Mouse (Mus musculus) MEL (cell line): ENCODE data around the gene Iqsec1. TPM values are rescaled to one million over a fixed set of nuclear protein-coding genes. Genes with fewer than 3 reads are reported as not detected.

ENCODE experiments used
- DNase-seq: peaks from one replicate; pipeline ENCODE4 v3.0.0; 2011; ENCODE audit warnings: low read depth, low spot score
- H3K27ac ChIP-seq: 2 replicates; pipeline ENCODE4 v1.5.1; 2012; ENCODE audit warnings: low read depth, mild to moderate bottlenecking, control low read depth, low read length, moderate library complexity; ENCODE audit not compliant: control insufficient read depth
- H3K27me3 ChIP-seq, 2 experiments: fragments of 150-350 bp in 1 of 2; sonication (generic) in 1 of 2; 2 replicates each; pipeline ENCODE4 v1.6.1; 2012; ENCODE audit warnings: low read length in 2 of 2, mild to moderate bottlenecking in 2 of 2, improper control_type of control experiment in 1 of 2, moderate library complexity in 1 of 2; ENCODE audit not compliant: insufficient read depth in 2 of 2, control insufficient read depth in 1 of 2
- H3K36me3 ChIP-seq, 2 experiments: 2 replicates each; pipeline ENCODE4 v1.6.1; 2012 to 2014; ENCODE audit warnings: low read length in 2 of 2, improper control_type of control experiment in 1 of 2, inconsistent platforms in 1 of 2, mild to moderate bottlenecking in 1 of 2; ENCODE audit not compliant: insufficient read depth in 2 of 2, control insufficient read depth in 1 of 2
- H3K4me1 ChIP-seq, 2 experiments: fragments of 150-350 bp in 1 of 2; sonication (generic) in 1 of 2; 2 replicates each; pipeline ENCODE4 v1.6.1; 2012; ENCODE audit warnings: low read length in 2 of 2, improper control_type of control experiment in 1 of 2, mild to moderate bottlenecking in 1 of 2; ENCODE audit not compliant: insufficient read depth in 2 of 2, control insufficient read depth in 1 of 2
- H3K4me3 ChIP-seq, 2 experiments: fragments of 150-350 bp in 1 of 2; sonication (generic) in 1 of 2; 2 replicates each; pipeline ENCODE4 v1.5.1; 2012; ENCODE audit warnings: low read depth in 2 of 2, low read length in 2 of 2, mild to moderate bottlenecking in 2 of 2, moderate library complexity in 2 of 2, control low read depth in 1 of 2, improper control_type of control experiment in 1 of 2; ENCODE audit not compliant: control insufficient read depth in 1 of 2, insufficient read depth in 1 of 2
- H3K79me2 ChIP-seq: 2 replicates; pipeline ENCODE4 v1.6.1; 2012; ENCODE audit warnings: mild to moderate bottlenecking, low read length, moderate library complexity; ENCODE audit not compliant: control insufficient read depth, poor library complexity, insufficient read depth
- H3K9ac ChIP-seq: 2 replicates; pipeline ENCODE4 v1.6.1; 2012; ENCODE audit warnings: low read depth, mild to moderate bottlenecking, control low read depth, low read length, moderate library complexity; ENCODE audit not compliant: control insufficient read depth, poor library complexity, severe bottlenecking
- H3K9me3 ChIP-seq: fragments of 150-350 bp; sonication (generic); replicated peaks from 2 replicates; pipeline ENCODE4 v1.6.1; 2012; ENCODE audit warnings: mild to moderate bottlenecking, low read length, improper control_type of control experiment, moderate library complexity; ENCODE audit not compliant: insufficient read depth
- CHD2 ChIP-seq: IDR thresholded peaks from 2 replicates; pipeline ENCODE4 v1.6.1; 2011; ENCODE audit warnings: low read length, improper control_type of control experiment
- CTCF ChIP-seq, 3 experiments: IDR thresholded peaks in 2 of 3; conservative IDR thresholded peaks in 1 of 3; 2 replicates each; pipeline ENCODE4 v1.5.1; 2011 to 2012; ENCODE audit warnings: low read length in 3 of 3, low read depth in 2 of 3, mild to moderate bottlenecking in 2 of 3, improper control_type of control experiment in 1 of 3, inconsistent platforms in 1 of 3, mixed read lengths in 1 of 3, moderate library complexity in 1 of 3; ENCODE audit not compliant: control insufficient read depth in 1 of 3, insufficient read depth in 1 of 3, poor library complexity in 1 of 3, severe bottlenecking in 1 of 3
- E2F4 ChIP-seq: IDR thresholded peaks from 2 replicates; pipeline ENCODE4 v1.6.1; 2011; ENCODE audit warnings: low read depth, low read length, improper control_type of control experiment, borderline replicate concordance
- ETS1 ChIP-seq: IDR thresholded peaks from 2 replicates; pipeline ENCODE4 v1.6.1; 2012; ENCODE audit warnings: low read depth, mild to moderate bottlenecking, inconsistent platforms, low read length, improper control_type of control experiment, moderate library complexity
- GABPA ChIP-seq: IDR thresholded peaks from 2 replicates; pipeline ENCODE4 v1.6.1; 2012; ENCODE audit warnings: low read depth, mild to moderate bottlenecking, inconsistent platforms, low read length, improper control_type of control experiment, moderate library complexity
- GATA1 ChIP-seq: IDR thresholded peaks from 2 replicates; pipeline ENCODE4 v1.6.1; 2011; ENCODE audit warnings: low read depth, low read length, improper control_type of control experiment
- HCFC1 ChIP-seq: IDR thresholded peaks from 2 replicates; pipeline ENCODE4 v1.6.1; 2012; ENCODE audit warnings: low read depth, mild to moderate bottlenecking, inconsistent platforms, low read length, improper control_type of control experiment, moderate library complexity
- JUND ChIP-seq: IDR thresholded peaks from 2 replicates; pipeline ENCODE4 v1.6.1; 2011; ENCODE audit warnings: low read depth, mild to moderate bottlenecking, improper control_type of control experiment, low read length
- KAT2A ChIP-seq: conservative IDR thresholded peaks from 2 replicates; pipeline ENCODE4 v1.6.1; 2012; ENCODE audit warnings: low read depth, low read length, improper control_type of control experiment, inconsistent platforms
- MAZ ChIP-seq: IDR thresholded peaks from 2 replicates; pipeline ENCODE4 v1.6.1; 2012; ENCODE audit warnings: low read depth, mild to moderate bottlenecking, inconsistent platforms, low read length, improper control_type of control experiment
- MXI1 ChIP-seq: IDR thresholded peaks from 2 replicates; pipeline ENCODE4 v1.6.1; 2011; ENCODE audit warnings: mild to moderate bottlenecking, low read depth, low read length, improper control_type of control experiment
- MYC ChIP-seq: IDR thresholded peaks from 2 replicates; pipeline ENCODE4 v1.6.1; 2011; ENCODE audit warnings: low read depth, mild to moderate bottlenecking, low read length, improper control_type of control experiment, moderate library complexity
- NELFE ChIP-seq: IDR thresholded peaks from 2 replicates; pipeline ENCODE4 v1.6.1; 2011; ENCODE audit warnings: low read depth, low read length, improper control_type of control experiment
- POLR2A ChIP-seq, 2 experiments: IDR thresholded peaks; 2 replicates each; pipeline ENCODE4 v1.6.1; 2011 to 2012; ENCODE audit warnings: low read length in 2 of 2, mild to moderate bottlenecking in 2 of 2, control low read depth in 1 of 2, improper control_type of control experiment in 1 of 2, low read depth in 1 of 2, moderate library complexity in 1 of 2; ENCODE audit not compliant: control insufficient read depth in 1 of 2, insufficient read depth in 1 of 2, poor library complexity in 1 of 2
- SMC3 ChIP-seq: IDR thresholded peaks from 2 replicates; pipeline ENCODE4 v1.6.1; 2011; ENCODE audit warnings: low read depth, low read length, improper control_type of control experiment
- TAL1 ChIP-seq: IDR thresholded peaks from 2 replicates; pipeline ENCODE4 v1.6.1; 2012; ENCODE audit warnings: mild to moderate bottlenecking, inconsistent platforms, low read length, moderate library complexity, mixed read lengths
- TBP ChIP-seq: IDR thresholded peaks from 2 replicates; pipeline ENCODE4 v1.8.0; 2011; ENCODE audit warnings: low read depth, low read length, improper control_type of control experiment
- TCF12 ChIP-seq: IDR thresholded peaks from 2 replicates; pipeline ENCODE4 v1.6.1; 2014; ENCODE audit warnings: low read depth, mild to moderate bottlenecking, inconsistent platforms, low read length, improper control_type of control experiment, moderate library complexity
- USF2 ChIP-seq, 2 experiments: IDR thresholded peaks; 2 replicates each; pipeline ENCODE4 v1.6.1; 2011 to 2012; ENCODE audit warnings: improper control_type of control experiment in 2 of 2, low read length in 2 of 2, borderline replicate concordance in 1 of 2, inconsistent platforms in 1 of 2, low read depth in 1 of 2, mild to moderate bottlenecking in 1 of 2; ENCODE audit not compliant: insufficient read depth in 1 of 2
- ZC3H11A ChIP-seq: IDR thresholded peaks from 2 replicates; pipeline ENCODE4 v1.6.1; 2012; ENCODE audit warnings: low read depth, mild to moderate bottlenecking, inconsistent platforms, low read length, improper control_type of control experiment
- polyA plus RNA-seq, 2 experiments: library from polyadenylated mRNA; stranded (reverse) in 1 of 2; unstranded in 1 of 2; fragments of >175 nt in 1 of 2; fragments of >200 nt in 1 of 2; gene quantifications; 2 replicates each; pipeline versions ENCODE4 v1.2.1 to v1.2.4; 2012; ENCODE audit warnings: low replicate concordance in 2 of 2, low read depth in 1 of 2; ENCODE audit not compliant: insufficient read length in 2 of 2, insufficient read depth in 1 of 2, missing spikeins in 1 of 2
- total RNA-seq: library from RNA; depleted of rRNA; stranded (reverse); fragments of 300-350 nt; gene quantifications from 2 replicates; pipeline ENCODE4 v1.2.3, GENCODE M21; 2012

The Iqsec1 gene
- total and polyA plus RNA-seq, 3 experiments, result 14.8 to 73.4 (median 30.8) TPM

DNA sequence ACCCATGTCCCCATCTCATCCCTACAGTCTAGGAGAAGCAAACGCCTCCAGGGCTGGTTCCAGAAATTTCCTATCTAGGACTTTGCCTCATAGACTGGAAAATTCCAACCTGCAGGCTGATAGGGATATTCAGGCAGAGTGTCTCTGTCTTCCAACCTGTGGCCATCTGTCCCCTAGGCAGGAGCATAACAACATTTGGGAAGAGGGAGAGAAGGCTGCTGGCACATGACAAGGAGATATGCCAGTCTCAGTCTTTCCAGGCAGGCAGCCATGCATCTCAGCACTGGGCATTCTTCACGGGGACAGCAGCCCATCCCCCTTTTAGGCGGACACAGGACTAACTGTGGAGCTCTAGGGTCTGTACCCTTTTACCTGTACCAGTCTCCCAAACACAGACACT is 176.4 kb downstream of the Iqsec1 start (continued):
- TF ChIP-seq ZC3H11A (no peak), E2F4 (no peak)
- TF ChIP-seq, all 39 proteins: peak for 0

DNA sequence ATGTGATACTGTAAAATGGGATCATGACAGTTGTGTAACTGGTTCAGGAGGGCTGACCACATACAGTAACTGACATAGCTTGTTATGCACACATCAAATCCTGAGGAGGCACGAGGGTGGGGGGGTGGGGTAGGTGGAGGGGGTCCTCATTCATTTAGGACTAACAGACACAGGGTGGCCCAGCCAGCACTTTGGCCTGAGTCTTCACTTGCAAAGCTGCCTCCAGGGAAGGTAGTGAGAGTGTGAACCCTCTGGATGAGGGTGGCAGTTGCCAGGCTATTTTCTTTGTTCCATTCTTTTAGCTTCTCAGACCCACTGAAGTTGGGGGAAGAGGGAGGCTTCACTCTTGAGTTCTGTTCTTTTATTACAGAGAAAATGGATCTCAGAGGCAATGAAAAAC is 177.9 kb downstream of the Iqsec1 start:
- no peaks in the 10 kb centered on the region for H3K79me2 ChIP-seq
- no peaks in the 10 kb centered on the region for H3K27me3 ChIP-seq
- no peaks in the 10 kb centered on the region for H3K9me3 ChIP-seq
- H3K27ac ChIP-seq, result no peak overlapping the region
- TF ChIP-seq TBP (no peak), JUND (no peak)
- no peak overlapping the region for H3K4me3 ChIP-seq
- no peaks in the 10 kb centered on the region for H3K36me3 ChIP-seq
- H3K9ac ChIP-seq, result no peak overlapping the region
- H3K4me1 ChIP-seq, result no peaks in the 10 kb centered on the region
- DNase-seq, result no peak

DNA sequence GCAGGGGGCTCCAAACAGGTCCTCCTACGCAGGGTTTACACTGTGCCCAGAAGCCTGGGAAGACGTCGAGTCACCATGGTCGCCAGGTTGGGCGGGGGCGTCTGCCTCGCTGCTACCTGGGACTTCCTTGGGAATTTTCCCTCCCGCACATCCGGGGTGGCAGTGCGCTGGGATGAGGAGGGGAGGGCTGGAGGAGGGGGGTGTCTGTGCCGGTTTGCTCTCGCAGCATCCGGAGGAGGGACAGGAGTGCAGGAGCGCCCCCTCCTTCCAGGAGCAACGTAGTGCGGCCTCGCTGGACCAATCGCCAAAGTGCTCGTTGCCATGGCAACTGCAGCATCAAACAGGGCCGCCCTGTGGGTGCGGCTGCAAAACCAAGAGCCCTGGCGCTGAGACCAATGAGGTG is 178.5 kb downstream of the Iqsec1 start:
- Histone ChIP-seq H3K4me3 (no peak overlapping the region), H3K79me2 (no peaks in the 10 kb centered on the region), H3K27me3 (no peaks in the 10 kb centered on the region), H3K4me1 (no peaks in the 10 kb centered on the region), H3K9me3 (no peaks in the 10 kb centered on the region), H3K9ac (no peak overlapping the region), H3K36me3 (no peaks in the 10 kb centered on the region), H3K27ac (no peak overlapping the region)
- TF ChIP-seq CTCF (IDR thresholded peaks at IDR 0.05 in 2 of 3, conservative IDR thresholded peaks at IDR 0.05 in 1 of 3; ENCODE audit: control insufficient read depth in 1 of 3, insufficient read depth in 1 of 3, low read depth in 2 of 3, low read length in 3 of 3, poor library complexity in 1 of 3, severe bottlenecking in 1 of 3) (0 out of 6 replicates have a peak, but pooled peaks of 1 of the 3 experiments have one; percentile 7), POLR2A (IDR thresholded peaks at IDR 0.05; ENCODE audit: control insufficient read depth in 1 of 2, insufficient read depth in 1 of 2, low read depth in 1 of 2, low read length in 2 of 2, poor library complexity in 1 of 2) (no peak)
- DNase-seq, result no peak

DNA sequence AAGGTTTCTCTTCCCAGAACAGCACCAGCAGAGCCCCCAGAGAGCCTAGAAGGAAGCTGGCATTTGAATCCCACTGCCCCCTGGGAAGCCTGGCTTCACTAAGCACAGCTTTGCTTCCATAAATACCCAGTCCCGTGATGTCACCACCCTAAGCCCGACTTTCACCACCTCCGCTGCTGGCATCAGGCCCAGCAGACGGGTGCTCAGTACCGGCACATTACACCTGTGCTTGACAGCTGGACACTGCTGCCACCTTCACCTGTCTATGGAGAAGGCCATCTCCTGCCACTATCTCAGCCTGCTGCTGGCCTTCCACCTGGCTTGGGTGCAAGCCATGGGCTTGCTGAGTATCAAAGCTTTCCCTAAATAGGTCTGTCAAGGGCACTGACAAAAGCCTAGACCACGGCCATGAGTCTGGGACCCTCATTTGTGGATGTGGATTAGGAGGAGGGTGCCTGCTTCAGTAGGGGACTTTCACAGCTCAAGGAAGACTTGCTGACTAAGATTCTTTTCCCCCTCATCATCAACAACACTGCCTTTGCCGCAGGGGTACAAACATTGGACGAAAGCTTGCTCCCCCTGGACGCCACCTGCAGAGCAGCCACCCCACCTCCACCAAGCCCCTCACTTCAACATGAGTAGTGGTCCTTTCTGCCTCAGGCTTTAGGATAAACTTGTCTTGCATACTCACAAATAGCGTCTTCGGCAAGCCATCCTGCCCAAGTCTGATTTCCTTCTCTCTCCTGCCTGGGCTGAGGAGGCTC is 179.2 kb downstream of the Iqsec1 start:
- H3K9me3 ChIP-seq, result no peaks in the 10 kb centered on the region
- no peak overlapping the region for H3K27ac ChIP-seq
- no peaks in the 10 kb centered on the region for H3K27me3 ChIP-seq
- H3K36me3 ChIP-seq, result no peaks in the 10 kb centered on the region
- no peak for DNase-seq
- no peak overlapping the region for H3K9ac ChIP-seq
- H3K4me3 ChIP-seq, result no peak overlapping the region
- H3K79me2 ChIP-seq, result no peaks in the 10 kb centered on the region
- no peaks in the 10 kb centered on the region for H3K4me1 ChIP-seq
- TF ChIP-seq GABPA (no peak), MYC (no peak), CHD2 (no peak), ETS1 (no peak), SMC3 (no peak), ZC3H11A (no peak), JUND (no peak), GATA1 (no peak), HCFC1 (no peak), CTCF (IDR thresholded peaks at IDR 0.05 in 2 of 3, conservative IDR thresholded peaks at IDR 0.05 in 1 of 3; ENCODE audit: control insufficient read depth in 1 of 3, insufficient read depth in 1 of 3, low read depth in 2 of 3, low read length in 3 of 3, poor library complexity in 1 of 3, severe bottlenecking in 1 of 3) (no peak), TCF12 (no peak), MAZ (no peak), USF2 (IDR thresholded peaks at IDR 0.05; ENCODE audit: borderline replicate concordance in 1 of 2, insufficient read depth in 1 of 2, low read depth in 1 of 2, low read length in 2 of 2) (no peak), NELFE (no peak), KAT2A (no peak), TAL1 (no peak), MXI1 (no peak)
